Mouse (Mus musculus): Measurements from ENCODE around the gene Ostm1.

The Ostm1 gene

DNA sequence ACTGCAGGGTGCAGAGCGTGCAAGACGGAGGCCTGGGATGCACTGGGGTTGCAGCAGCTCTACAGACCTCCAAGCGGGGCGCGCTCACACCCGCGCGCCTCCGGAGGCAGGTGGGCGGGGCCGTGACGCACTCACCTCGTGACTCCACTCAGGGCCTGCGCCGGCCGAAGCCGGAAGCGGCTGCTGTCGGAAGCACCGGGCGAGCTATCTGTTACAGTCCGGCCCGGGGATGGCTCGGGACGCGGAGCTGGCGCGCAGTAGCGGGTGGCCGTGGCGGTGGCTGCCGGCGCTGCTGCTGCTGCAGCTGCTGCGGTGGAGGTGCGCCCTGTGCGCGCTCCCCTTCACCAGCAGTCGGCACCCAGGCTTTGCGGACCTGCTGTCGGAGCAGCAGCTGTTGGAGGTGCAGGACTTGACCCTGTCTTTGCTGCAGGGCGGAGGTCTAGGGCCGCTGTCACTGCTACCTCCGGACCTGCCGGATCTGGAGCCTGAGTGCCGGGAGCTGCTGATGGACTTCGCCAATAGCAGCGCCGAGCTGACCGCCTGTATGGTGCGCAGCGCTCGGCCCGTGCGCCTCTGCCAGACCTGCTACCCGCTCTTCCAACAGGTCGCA, 95.2 kb downstream of the Ostm1 start:
- DNase-seq (ENCODE audit: low read depth, low spot score) = peak; percentile 94

DNA sequence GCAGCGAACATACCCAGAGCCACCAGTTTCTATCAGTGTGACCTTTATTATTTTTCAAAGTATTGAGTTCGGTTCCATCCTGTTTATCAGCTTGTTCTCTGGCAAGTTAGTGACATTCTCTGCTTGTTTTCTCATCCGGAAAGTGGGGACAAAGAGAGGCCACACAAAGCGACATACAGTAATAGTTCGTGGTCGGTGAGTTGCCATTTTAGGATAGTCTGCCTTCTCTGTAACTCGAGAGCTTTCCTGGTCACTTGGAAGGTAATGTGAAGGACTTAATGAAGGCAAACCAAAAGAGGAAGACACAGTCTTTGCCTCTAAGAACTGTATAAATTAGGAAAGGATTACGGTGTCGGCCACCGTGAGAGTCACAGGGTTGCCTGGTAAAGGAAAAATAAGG, 96.0 kb downstream of the Ostm1 start:
- peak; percentile 29 for DNase-seq (ENCODE audit: low read depth, low spot score)

DNA sequence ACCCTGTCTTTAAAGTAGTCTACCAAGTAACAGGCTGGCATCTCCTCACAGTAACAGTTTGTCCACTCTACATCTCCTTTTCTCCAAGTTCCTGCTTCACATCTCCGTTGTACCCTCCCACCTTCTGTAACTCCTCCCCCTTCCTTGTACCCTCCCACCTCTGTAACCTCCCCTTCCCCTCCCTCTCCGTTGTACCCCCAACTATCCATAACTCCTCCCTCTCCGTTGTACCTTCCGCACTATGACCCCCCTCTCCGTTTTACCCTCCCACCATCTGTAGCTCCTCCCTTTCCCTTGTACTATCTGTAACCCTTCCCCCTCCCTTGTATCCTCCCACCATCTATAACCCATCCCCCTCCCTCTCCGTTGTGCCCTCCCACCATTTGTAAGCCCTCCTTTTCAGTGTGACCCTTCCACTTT, 97.0 kb downstream of the Ostm1 start:
- DNase-seq (ENCODE audit: low read depth, low spot score) = peak; percentile 40

DNA sequence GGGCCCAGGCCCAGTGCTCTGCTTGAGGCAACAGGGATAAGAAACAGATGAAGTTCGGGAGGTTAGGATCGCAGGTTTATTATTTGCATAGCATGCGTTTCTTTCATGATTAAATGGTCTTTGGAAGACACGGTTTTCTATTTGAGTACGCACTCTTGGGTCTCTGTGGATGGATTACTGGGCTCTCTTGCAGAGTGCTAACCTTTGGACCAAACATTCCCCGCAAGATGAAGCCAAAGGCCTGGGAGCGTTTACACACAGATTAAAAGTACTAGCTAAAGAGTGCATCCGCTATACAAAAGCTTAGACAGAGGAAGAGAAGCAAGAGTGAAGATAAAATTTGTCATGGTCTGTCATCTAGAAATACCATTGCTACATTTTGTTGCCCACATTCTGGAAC, 98.8 kb downstream of the Ostm1 start:
- no peak for DNase-seq (ENCODE audit: low read depth, low spot score)

DNA sequence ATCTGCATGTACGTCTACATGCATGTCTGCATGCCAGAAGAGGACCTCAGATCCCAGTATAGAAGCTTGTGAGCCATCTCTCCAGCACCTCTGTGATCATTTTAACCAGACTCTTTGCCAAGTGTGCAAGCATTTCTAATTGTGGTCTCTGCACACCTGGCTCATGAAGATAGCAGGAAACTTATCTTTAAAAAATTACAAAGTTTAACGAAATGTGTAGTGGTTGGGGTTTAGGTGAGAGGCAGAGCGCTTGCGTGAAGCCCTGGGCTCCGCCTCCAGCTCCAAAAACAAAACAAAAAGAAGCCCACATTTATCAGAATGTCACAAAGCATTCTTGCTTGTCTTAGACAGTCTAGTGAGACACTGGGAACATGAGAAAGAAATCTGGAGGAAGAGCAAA, 104.3 kb downstream of the Ostm1 start:
- no peak for DNase-seq (ENCODE audit: low read depth, low spot score)

DNA sequence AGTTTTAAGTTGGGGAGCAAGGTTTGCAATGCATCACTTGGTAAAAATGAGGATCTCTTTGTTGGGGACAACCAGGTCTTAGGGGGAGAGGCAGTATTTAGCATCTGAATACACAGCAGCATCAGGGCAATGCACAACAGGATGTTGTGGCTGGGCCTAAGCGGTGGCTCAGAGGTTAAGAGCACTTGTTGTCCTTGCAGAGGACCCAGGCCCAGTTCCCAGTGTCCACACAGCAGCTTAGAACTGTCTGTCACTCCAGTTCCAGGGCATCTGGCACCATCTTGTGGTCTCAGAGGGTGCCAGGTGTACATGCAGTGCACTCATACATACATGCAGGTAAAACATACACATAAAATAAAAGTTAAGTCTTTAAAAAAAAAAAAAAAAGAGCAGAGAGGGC, 106.1 kb downstream of the Ostm1 start:
- no peak for DNase-seq (ENCODE audit: low read depth, low spot score)

DNA sequence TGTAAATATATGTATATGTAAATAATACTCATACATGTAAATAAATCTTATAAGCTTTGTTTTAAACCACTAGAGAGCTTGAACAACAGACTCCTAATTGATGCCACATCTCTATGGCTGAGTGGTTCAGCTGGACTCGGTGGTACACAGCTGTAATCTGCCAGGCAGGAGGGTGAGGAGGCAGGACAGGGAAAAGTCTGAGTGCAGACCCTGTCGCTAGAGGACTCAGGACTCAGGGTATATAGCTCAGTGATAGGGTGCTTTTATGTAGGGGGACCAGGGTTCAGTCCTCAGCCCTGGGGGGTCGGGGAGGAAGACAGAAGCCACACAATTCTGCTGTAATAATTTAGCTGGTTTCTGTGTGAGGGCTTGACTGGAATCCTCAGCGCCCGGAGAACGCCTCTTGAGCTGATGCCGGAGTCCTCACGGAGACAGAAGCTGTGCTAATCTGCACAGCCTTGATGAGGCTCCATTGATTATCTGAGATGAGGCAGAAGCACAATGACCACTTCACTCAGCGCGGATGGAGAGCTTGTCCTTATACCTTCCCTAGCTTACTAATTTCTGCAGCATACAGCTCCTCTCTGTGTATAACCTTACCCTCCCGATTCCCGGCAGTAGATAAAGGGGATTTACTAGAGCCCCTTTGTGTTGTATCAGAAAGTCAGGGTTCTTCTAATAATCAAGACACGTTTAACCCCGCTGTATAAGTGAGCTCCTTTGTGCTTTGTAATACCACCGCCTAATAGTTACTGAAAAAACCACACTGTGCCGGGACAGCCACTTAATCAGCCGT, 106.8 kb downstream of the Ostm1 start:
- DNase-seq (ENCODE audit: low read depth, low spot score) = no peak

DNA sequence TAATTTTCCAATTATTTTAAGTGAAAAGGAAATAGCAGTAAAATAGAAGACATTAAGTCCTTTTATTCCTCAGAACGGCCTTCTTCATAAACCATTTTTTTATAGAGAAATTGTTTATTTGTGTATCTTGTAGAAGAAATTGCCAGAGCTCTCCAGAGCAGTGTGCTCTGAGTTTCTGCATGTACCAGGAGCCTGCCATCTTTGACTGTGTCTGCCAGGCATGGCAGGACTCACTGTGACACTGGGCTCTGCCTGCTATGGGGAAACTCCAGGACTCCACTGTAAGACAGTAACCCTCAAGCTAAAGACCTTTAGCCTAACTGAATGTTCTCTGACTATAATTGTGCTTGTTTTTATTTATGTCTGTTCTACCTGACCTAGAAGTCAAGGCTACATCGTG, 107.4 kb downstream of the Ostm1 start:
- DNase-seq (ENCODE audit: low read depth, low spot score) = no peak

DNA sequence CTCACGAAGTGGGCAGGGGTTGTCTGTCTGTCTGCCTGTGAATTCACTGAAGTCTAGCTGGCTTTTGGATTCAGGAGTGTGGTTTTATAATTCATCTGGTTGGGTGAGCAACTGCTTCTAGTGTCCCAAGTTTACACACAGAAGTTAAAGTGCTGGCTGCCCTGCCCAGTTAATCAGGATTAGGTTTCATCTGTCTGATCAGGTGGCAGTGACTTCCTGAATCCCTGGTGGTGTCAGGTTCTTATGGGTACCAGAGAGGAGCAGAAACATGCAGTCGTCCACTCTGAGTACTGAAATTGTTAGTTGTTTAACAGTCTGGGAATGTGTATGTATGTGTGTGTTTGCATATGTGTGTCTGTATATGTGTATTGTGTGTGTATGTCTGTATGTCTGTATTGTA, 108.5 kb downstream of the Ostm1 start:
- DNase-seq (ENCODE audit: low read depth, low spot score) = no peak

DNA sequence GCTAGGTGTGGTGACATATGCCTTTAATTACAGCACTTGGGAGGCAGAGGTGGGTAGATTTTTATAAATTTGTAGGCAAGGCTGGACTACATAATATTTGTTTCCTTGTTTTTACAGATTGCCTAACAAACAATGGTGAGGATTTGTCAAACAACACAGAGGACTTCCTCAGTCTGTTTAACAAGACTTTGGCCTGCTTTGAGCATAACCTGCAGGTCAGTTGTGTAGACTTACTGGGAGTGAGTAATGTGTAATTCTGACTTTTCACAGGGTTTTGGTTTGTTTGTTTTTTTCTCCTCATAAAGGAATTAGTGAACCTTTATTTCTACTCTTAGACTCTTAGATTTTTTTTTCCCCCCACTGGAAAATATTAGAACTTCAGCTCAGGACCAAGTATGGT, 109.2 kb downstream of the Ostm1 start:
- no peak for DNase-seq (ENCODE audit: low read depth, low spot score)

DNA sequence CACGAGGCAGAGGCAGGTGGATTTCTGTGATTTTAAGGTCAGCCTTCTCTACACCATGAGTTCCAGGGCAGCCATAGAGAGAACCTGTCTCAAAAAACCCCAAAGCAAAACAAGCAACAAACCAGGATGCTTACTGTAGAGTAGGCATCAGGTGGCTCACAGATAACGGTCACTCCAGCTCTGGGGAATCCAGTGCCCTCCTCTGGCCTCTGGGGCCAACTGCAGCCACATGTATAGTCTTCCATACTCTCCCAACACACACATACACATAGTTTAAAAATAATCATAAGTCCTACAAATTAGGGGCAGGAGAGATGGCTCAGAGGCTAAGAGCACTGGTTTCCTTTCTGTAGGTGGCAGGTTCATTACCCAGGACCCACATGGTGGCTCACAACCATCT, 109.9 kb downstream of the Ostm1 start:
- DNase-seq (ENCODE audit: low read depth, low spot score) = no peak

DNA sequence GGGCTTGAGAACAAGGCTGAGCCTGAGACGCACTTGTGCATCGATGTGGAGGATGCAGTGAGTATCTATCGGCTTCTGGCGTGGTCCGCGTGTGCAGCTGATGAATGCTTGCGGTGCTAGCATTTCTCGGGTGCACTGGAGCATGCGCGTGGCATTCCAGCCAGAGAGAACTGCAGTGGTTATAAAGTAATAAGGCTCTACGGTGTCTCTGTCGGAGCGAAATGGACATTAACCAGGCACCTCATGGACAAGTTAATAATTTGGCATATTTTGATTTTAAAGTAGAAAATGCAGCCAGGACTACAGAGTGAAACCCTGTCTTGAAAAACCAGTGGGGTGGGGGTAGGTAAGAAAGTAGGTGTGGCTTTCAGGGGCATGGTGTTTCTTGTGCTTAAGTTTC, 112.7 kb downstream of the Ostm1 start:
- DNase-seq (ENCODE audit: low read depth, low spot score) = no peak

DNA sequence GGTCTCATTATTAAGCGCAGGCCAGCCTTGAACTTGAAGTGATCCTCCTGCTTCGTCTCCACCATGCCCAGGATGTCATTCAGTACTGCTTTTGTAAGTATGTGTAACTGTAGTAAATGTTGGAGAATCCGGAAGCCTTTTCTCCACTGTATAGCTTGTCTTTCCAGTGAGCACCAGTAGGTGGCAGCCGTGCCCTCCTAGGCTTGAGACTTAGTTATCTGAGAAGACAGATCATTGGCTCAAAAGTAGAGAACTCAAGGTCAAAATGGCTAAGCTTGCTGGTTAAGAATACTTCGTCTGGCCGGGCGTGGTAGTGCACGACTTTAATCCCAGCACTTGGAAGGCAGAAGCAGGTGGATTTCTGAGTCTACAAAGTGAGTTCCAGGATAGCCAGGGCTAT, 113.4 kb downstream of the Ostm1 start:
- peak; percentile 79 for DNase-seq (ENCODE audit: low read depth, low spot score)

DNA sequence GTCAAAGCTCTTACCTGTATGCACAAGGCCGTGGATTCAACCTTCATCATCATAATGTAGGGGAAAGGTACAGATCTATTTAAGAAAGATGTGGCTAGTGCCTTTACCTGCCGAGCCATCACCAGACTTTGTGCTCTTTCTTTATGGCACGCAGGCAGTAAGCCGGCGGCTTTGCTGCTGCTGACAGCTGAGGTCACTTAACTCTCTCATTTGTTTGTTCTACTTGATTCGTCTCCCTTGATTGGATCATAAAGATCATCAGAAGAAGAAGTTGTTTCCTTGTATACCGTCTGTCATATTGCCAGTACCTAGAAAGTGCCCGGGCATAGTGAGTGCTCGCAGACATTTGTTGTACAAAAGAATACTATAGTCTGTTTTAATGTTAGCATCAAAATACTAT, 114.8 kb downstream of the Ostm1 start:
- peak; percentile 28 for DNase-seq (ENCODE audit: low read depth, low spot score)

DNA sequence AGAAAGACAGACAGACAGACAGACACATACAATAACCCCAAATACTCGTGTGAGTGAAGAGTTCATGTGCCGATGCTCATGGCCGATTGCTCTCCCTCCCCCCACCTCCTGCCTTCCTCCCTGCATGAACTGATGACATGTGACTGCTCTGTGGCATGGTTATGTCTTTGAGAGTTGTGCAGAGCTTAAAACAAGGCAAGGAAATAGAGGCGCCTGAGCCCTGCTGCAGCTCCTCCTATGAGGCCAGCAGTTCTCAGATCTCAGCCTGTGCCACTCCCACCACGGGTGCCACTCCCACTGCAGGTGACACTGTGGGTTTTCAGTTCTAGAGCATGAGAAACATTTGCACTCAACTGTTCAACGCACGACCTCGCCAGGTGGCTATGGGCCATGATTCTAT, 115.4 kb downstream of the Ostm1 start:
- peak; percentile 91 for DNase-seq (ENCODE audit: low read depth, low spot score)

DNA sequence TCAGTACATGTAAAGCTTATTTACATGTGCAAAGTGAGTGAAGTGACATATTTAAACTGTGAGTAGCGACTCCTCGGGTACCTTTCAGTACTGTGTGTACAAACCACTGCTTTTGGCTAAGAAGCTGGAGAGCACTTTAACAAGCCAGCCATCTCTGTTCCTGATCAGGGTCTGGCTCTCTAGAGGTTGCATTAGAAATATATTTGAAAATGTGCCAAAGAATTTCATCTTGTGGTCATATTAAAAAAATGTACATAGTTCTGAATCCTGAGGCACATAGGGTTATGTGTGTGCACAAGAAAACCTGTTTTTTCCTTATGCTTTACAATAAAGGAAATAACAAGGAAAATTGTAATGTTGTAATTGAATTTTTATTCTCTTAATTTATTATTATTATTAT, 118.5 kb downstream of the Ostm1 start:
- DNase-seq (ENCODE audit: low read depth, low spot score) = no peak

DNA sequence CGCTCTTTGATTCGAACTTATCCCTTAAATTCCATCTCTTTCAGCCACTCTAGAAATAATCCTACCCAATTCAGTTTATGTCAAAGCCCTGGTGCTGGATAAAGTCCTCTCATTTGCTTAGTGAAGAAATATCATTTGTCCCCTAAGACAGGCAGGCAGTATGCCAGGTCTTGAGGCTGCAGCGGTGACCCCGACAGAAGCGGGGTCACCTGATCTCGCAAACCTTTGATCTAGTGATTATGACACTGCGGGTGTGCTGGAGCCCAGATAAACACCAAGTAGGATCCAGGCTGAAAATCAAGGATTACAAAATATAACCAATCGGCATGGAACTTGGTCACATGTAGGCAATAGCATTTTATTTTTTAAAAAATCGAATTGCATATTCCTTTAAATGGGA, 131.1 kb downstream of the Ostm1 start:
- DNase-seq (ENCODE audit: low read depth, low spot score) = no peak

DNA sequence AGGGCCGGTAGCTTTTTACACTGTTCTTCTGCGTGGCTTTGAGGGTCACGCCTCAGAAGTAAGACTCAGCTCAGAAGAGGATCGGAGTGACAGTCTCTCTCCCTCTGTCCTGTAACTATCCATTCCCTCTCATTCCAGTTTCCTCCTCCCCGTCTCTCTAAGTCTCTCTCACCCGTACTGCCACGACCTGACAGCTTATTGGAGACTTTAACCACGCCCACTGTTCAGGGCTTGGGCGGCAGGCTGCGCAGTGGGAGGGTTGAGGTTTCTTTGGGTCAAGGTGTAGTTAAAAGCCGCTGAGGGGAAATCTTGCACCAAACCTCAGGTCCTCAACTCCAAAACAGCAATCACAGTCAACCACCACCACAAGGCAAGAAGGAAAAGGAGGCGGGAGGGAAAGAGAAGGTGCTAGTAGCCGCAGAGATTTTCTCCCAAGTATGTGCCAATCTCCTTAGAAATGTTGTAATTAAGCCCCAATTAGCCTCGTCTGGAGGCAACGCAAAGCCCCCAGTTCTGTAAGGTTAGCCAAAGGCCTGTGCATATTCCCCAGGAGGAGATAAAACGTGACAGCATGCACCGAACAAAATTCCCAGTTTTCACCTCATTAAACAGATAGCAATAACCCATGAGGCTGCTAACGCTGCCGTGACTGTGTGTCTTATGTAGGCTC, 131.9 kb downstream of the Ostm1 start:
- no peak for DNase-seq (ENCODE audit: low read depth, low spot score)

DNA sequence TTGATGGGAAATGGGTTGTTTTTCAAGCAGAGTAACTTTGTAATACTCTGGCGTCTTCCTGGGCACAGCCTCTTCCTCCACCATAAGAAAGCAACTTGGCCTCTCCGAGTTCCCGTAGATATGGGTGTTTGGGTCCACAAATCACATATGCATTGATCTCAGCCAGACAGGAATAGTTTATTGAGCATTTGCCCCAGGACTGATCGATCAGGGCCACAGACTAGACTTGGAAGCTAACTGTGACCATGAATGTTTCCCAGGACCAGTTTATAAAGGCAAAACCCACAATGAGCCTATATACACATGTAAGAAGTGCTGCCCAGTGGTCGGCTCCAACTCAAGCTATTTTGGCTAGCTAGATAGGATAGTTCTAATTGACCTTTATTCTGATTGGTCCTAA, 138.5 kb downstream of the Ostm1 start:
- no peak for DNase-seq (ENCODE audit: low read depth, low spot score)

DNA sequence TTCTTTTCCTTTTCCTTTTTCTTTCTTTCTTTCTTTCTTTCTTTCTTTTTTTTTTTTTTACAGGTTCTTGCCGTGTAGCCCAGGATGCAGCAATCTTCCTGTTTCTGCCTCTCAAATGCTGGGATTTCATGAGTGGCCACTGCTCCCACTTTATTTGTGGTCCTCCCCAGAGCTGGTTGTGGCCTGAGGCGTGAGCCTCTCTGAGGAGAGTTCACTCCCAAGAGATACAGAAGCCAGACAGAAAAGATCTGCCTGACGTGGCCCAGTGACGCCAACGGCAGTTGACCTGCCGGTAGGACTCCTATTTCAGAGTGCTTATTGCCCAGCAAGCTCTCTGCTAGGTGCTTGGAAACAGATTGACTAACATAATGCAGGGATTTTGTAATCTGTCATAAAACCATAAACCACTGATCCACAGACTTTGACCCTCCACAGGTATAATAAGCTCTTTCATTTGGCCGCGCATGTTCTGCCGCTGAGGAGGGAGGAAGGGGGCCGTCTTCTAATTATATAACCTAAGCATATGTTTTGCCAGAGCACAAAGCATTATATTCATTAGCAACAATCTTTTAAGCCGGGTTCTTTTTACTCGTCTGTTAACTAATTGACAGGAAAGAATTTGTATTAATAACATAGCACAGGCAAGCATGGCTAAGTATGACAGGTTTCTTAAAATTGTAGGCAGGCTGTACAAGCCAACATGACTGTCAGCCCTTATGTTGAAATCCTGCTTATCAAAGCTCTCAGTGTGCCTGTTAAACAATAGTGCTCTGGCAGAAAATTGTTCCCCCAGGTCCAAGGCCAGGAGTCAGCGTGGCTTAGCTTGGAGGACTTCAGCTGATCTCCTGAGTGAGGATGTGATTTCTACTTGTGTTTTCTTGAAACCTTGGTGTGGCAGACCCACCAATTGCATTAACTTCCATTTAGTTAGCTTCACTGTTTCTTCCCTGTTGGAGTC, 139.9 kb downstream of the Ostm1 start:
- no peak for DNase-seq (ENCODE audit: low read depth, low spot score)

DNA sequence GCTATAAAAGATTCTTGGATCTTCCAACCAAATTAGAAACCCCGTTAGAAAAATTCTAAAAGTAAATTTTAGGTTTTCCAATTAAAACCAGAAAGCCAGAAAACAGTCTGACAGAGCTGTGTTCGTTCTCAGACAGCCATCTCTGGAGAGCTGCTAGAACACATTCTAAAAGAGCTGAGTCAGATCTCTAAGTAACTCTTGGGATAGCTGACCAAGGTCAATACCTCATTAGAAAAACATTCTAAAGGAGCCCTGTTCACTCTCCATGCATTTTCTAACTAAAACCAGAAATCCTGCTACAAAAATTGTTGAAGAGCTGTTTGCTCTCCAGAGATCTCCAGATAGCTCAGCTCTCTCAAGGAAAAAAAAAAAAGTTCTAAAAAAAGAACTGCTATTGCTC, 146.0 kb downstream of the Ostm1 start:
- no peak for DNase-seq (ENCODE audit: low read depth, low spot score)

DNA sequence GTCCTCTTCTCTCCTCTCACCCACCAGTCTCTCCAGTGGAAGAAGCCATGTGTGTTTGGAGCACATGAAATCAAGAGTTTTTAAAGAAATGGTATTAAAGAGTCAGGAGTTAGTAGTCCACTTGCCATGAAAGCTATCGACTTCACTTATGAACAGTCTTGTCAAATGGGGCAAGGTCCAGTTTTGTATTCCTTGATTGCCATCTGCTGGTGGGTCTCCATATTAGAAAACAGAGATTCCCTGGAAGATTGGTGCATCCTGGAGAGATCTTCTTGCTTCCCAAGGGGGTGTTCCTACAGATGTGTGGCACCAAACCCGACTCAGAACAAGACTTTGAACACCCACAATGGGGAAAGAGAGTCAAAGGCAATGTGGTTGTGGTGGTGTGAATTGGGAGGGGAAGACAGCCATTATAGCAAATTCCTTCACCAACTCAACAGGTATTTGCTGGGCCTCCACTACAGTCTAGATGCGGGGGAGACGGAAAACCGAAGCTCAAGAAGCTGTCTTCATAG, 151.0 kb downstream of the Ostm1 start:
- DNase-seq (ENCODE audit: low read depth, low spot score) = peak; percentile 38

Measured in CD4-positive helper T cell, adult 2 months (primary cell).